Mouse (Mus musculus): Measurements from ENCODE around the gene Elof1. TPM values are rescaled to one million over a fixed set of nuclear protein-coding genes. Genes with fewer than 3 reads are reported as not detected.
"Not testable (repeated sequence)": the region's sequence is repeated elsewhere in the genome, so short reads cannot be mapped to it uniquely, and the experiment has no call there.

Elof1 gene
- polyA plus RNA-seq, 1 experiment = 130 TPM

GRCm38 (mm10) chr9:22157516-22158265 lies 40.7 kb upstream of the Elof1 start:
- Histone ChIP-seq H3K27ac (ENCODE audit: insufficient read depth, low read length) (peak overlapping the region; percentile 92; the same call in 1 of the 2 replicates), H3K27me3 (ENCODE audit: control insufficient read depth, insufficient read depth, low read length) (no peaks in the 10 kb centered on the region), H3K4me3 (replicated peaks; ENCODE audit: insufficient read depth, low read depth, low read length) (peak overlapping the region; percentile 89), H3K4me1 (ENCODE audit: control insufficient read depth, insufficient read depth, low read length) (peaks cover 2% of the 10 kb centered on the region; the same call in 1 of the 2 replicates)
- DNase-seq = peak; percentile 46 to 54
- WGBS = 34% methylated on average over 34 of the region's 34 CpGs
- TF ChIP-seq POLR2A (IDR thresholded peaks at IDR 0.05; ENCODE audit: borderline replicate concordance, insufficient read depth, low read length) = no peak
- TF ChIP-seq CTCF (IDR thresholded peaks at IDR 0.05; ENCODE audit: borderline replicate concordance, insufficient read depth, low read depth, low read length) = no peak

- Histone ChIP-seq H3K4me1 (ENCODE audit: control insufficient read depth, insufficient read depth, low read length) (peaks cover 2% of the 10 kb centered on the region; the same call in 1 of the 2 replicates), H3K4me3 (replicated peaks; ENCODE audit: insufficient read depth, low read depth, low read length) (peak within 1 kb of the TSS; percentile 89), H3K27ac (ENCODE audit: insufficient read depth, low read length) (peak within 1 kb of the TSS; percentile 92), H3K27me3 (ENCODE audit: control insufficient read depth, insufficient read depth, low read length) (no peaks in the 10 kb centered on the region)
- TF ChIP-seq CTCF (IDR thresholded peaks at IDR 0.05; ENCODE audit: borderline replicate concordance, insufficient read depth, low read depth, low read length) = 0 out of 2 replicates have a peak, but pooled peaks have one; percentile 8
- peak; percentile 92 for TF ChIP-seq POLR2A (IDR thresholded peaks at IDR 0.05; ENCODE audit: borderline replicate concordance, insufficient read depth, low read length)
- under 1% methylated on average over 65 of the region's 65 CpGs for WGBS
- DNase-seq = peak; percentile 99
Measured at GRCm38 (mm10) chr9:22156497-22157245, 39.7 kb upstream of the Elof1 start, which contains the start of gene Pigyl. Gene Pigyl, plus strand, starts transcription at chr9:22156846.

GRCm38 (mm10) chr9:22155614-22156013 lies 38.6 kb upstream of the Elof1 start:
- TF ChIP-seq POLR2A (IDR thresholded peaks at IDR 0.05; ENCODE audit: borderline replicate concordance, insufficient read depth, low read length) = no peak
- peak; percentile 72 for TF ChIP-seq CTCF (IDR thresholded peaks at IDR 0.05; ENCODE audit: borderline replicate concordance, insufficient read depth, low read depth, low read length)
- WGBS = 11% methylated on average over 10 of the region's 10 CpGs
- DNase-seq = peak; percentile 68 to 69
- peaks cover 2% of the 10 kb centered on the region; the same call in 1 of the 2 replicates for H3K4me1 ChIP-seq (ENCODE audit: control insufficient read depth, insufficient read depth, low read length)
- no peak overlapping the region for H3K4me3 ChIP-seq (replicated peaks; ENCODE audit: insufficient read depth, low read depth, low read length)
- no peak overlapping the region for H3K27ac ChIP-seq (ENCODE audit: insufficient read depth, low read length)
- H3K27me3 ChIP-seq (ENCODE audit: control insufficient read depth, insufficient read depth, low read length) = no peaks in the 10 kb centered on the region

DNA sequence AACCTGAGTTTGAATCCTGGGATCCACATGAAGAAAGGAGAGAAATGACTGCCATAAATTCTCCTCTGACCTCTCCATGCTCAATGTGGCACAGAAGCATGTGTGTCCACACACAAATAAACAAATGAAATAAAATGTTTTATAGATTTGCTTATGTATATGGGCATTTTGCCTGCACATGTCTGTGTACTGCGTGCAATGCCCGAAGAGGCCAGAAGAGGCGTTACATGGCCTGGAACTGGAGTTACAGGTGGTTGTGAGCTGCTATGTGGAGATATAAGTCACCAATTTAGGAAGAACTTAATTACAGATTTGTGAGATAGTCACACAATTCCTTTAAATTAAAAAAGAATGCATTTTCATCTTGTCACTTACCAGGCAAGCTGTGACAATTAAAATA lies 36.8 kb upstream of the Elof1 start:
- Histone ChIP-seq H3K4me3 (replicated peaks; ENCODE audit: insufficient read depth, low read depth, low read length) (no peak overlapping the region), H3K27me3 (ENCODE audit: control insufficient read depth, insufficient read depth, low read length) (no peaks in the 10 kb centered on the region), H3K4me1 (ENCODE audit: control insufficient read depth, insufficient read depth, low read length) (peaks cover 2% of the 10 kb centered on the region; the same call in 1 of the 2 replicates), H3K27ac (ENCODE audit: insufficient read depth, low read length) (no peak overlapping the region)
- WGBS = 84% methylated on average over 3 of the region's 3 CpGs
- DNase-seq = no peak
- no peak for TF ChIP-seq CTCF (IDR thresholded peaks at IDR 0.05; ENCODE audit: borderline replicate concordance, insufficient read depth, low read depth, low read length)
- TF ChIP-seq POLR2A (IDR thresholded peaks at IDR 0.05; ENCODE audit: borderline replicate concordance, insufficient read depth, low read length) = no peak

- no peak for DNase-seq
- TF ChIP-seq POLR2A (IDR thresholded peaks at IDR 0.05; ENCODE audit: borderline replicate concordance, insufficient read depth, low read length) (no peak), CTCF (IDR thresholded peaks at IDR 0.05; ENCODE audit: borderline replicate concordance, insufficient read depth, low read depth, low read length) (no peak)
- 0 out of 2 replicates have a peak, but pooled peaks cover 2% of the 10 kb centered on the region for H3K4me1 ChIP-seq (ENCODE audit: control insufficient read depth, insufficient read depth, low read length)
- no peak overlapping the region for H3K27ac ChIP-seq (ENCODE audit: insufficient read depth, low read length)
- H3K27me3 ChIP-seq (ENCODE audit: control insufficient read depth, insufficient read depth, low read length) = no peaks in the 10 kb centered on the region
- WGBS = 78% methylated on average over 2 of the region's 2 CpGs
- no peak overlapping the region for H3K4me3 ChIP-seq (replicated peaks; ENCODE audit: insufficient read depth, low read depth, low read length)
Measured at GRCm38 (mm10) chr9:22150946-22151345, 34.0 kb upstream of the Elof1 start.

DNA sequence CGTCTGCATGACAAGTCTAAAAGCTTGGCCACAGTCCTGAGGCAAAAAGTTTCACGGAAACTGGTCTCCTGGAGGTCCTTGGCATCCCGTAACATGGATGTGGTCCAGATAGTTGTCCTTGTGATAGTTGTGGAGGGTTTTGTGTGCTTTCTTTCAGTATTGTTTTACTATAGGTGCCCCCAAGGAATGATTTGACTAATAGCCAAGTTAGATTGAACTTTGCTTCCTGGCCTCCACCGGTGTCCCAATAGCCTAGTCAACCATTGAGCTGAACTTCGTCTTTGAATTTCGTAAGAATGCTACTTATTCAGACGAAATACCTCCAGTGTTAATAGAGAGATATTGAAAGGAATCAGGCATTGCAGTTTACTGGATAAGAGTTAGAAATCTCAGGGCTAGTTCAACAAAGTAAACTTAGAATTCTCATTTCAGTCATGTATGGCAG lies 33.3 kb upstream of the Elof1 start:
- H3K27ac ChIP-seq (ENCODE audit: insufficient read depth, low read length); DNase-seq; H3K4me1 ChIP-seq (ENCODE audit: control insufficient read depth, insufficient read depth, low read length); H3K27me3 ChIP-seq (ENCODE audit: control insufficient read depth, insufficient read depth, low read length); H3K4me3 ChIP-seq (replicated peaks; ENCODE audit: insufficient read depth, low read depth, low read length): not testable (repeated sequence)
- WGBS = 77% methylated on average over 7 of the region's 7 CpGs

- H3K27ac ChIP-seq (ENCODE audit: insufficient read depth, low read length) = no peak overlapping the region
- 77% methylated on average over 20 of the region's 20 CpGs for whole genome bisulfite sequencing
- no peak for DNase-seq
Measured at GRCm38 (mm10) chr9:22149426-22150248, 32.7 kb upstream of the Elof1 start.

More at GRCm38 (mm10) chr9:22149426-22150248, 32.7 kb upstream of the Elof1 start:
- Histone ChIP-seq H3K4me3 (replicated peaks; ENCODE audit: insufficient read depth, low read depth, low read length) (no peak overlapping the region), H3K4me1 (ENCODE audit: control insufficient read depth, insufficient read depth, low read length) (no peaks in the 10 kb centered on the region), H3K27me3 (ENCODE audit: control insufficient read depth, insufficient read depth, low read length) (no peaks in the 10 kb centered on the region)
- TF ChIP-seq POLR2A (IDR thresholded peaks at IDR 0.05; ENCODE audit: borderline replicate concordance, insufficient read depth, low read length) (no peak), CTCF (IDR thresholded peaks at IDR 0.05; ENCODE audit: borderline replicate concordance, insufficient read depth, low read depth, low read length) (no peak)

All from cerebellum, adult 2 months (tissue).